Mouse (Mus musculus) CD4-positive, CD25-positive, alpha-beta regulatory T cell, adult 2 months (primary cell): ENCODE results near the gene Prlr.

Experiments used
- DNase-seq: peaks from one replicate; pipeline ENCODE4 v3.0.0-alpha.2; 2012; ENCODE audit warnings: low read depth, low spot score

Gene Prlr

DNA sequence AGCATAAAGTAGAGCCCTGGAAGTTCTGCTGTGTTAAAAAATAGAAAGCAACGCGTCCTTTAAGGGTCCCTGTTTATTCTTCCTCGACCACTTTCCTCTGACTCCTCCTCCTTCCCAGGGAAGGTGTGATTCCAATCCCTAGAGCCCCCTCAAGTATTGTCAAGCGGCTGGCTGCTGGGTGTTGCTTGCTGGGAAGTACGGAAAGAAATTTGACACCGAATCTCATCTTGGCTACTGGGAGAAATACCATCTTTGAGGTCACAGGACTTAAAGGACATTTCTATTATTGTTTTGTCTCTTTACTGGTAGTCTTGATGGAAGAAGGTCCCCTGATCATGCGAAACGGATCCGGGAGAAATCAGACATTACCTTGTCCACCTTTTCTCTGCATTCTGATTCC is at the start of gene Prlr:
Prlr (plus strand) TSS at position 156 of the 400 bp plus-strand sequence.
- no peak for DNase-seq

GRCm38 (mm10) chr15:10133781-10134180 is 43.3 kb upstream of the Prlr start:
- no peak for DNase-seq

GRCm38 (mm10) chr15:10134889-10135288 is 42.1 kb upstream of the Prlr start:
- DNase-seq = no peak

GRCm38 (mm10) chr15:10144520-10144919 is 32.5 kb upstream of the Prlr start:
- peak; percentile 7 for DNase-seq

- DNase-seq = no peak
Observed at GRCm38 (mm10) chr15:10148196-10148595, 28.8 kb upstream of the Prlr start.

GRCm38 (mm10) chr15:10160663-10161062 is 16.4 kb upstream of the Prlr start:
- DNase-seq = no peak

GRCm38 (mm10) chr15:10175078-10175477 is 2.0 kb upstream of the Prlr start:
- DNase-seq = no peak

GRCm38 (mm10) chr15:10175656-10176055 is 1.4 kb upstream of the Prlr start:
- no peak for DNase-seq

GRCm38 (mm10) chr15:10177519-10178130 is 587 bp downstream of the Prlr start:
- peak; percentile 19 for DNase-seq

DNA sequence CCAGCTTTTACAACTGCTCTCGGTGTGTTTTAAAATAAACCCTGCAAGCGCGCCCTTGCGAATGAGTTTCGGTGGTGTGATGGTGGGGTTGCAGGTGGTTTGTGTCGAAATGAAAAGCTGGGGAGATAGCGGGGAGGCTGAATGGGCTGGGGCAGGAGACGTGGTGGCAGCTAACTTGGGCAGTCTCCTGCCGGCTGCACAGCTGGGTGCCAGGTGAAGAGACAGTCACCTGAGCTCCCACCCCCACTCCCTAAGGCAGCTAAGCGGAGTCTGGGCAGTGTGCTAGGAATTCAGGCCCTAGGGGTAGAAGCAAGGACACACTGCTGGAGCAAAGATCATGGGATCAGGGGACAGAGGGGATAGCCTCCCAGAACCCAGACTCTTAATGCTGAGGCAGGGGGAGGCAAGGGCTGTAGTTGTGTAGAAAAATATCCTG is 1.1 kb downstream of the Prlr start:
- DNase-seq = peak; percentile 7

- DNase-seq = no peak
Observed at GRCm38 (mm10) chr15:10180694-10181093, 3.7 kb downstream of the Prlr start.

GRCm38 (mm10) chr15:10192101-10192630 is 15.1 kb downstream of the Prlr start:
- DNase-seq = no peak

- no peak for DNase-seq
Observed at GRCm38 (mm10) chr15:10200991-10201390, 24.0 kb downstream of the Prlr start.

GRCm38 (mm10) chr15:10202504-10203302 is 25.7 kb downstream of the Prlr start:
- no peak for DNase-seq

DNA sequence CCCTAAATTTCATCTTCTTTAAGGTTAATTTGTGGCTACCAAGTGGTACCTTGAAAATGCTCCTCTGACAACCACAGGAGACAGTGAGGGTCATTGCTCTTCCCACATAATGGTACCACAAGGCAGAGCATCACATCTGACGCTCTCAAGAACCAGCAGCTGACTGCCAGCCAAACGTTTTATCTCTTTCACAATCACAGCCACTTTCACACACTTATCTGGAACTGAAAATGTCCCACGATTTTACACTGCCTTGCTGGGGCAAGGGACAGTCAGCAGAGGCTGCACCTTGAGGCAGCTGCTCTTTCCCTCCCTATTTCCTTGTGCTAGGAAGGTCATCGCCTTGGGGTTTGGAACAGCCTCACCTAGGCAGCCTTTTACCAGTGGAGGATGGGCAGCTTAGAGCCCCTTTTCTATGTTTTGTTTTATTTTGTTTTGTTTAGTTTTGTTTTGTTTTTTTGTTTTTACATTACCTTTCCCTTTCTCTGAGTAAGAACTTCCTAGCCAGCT is 33.3 kb downstream of the Prlr start:
- DNase-seq = no peak

- DNase-seq = no peak
Observed at GRCm38 (mm10) chr15:10211992-10212391, 35.0 kb downstream of the Prlr start.

DNA sequence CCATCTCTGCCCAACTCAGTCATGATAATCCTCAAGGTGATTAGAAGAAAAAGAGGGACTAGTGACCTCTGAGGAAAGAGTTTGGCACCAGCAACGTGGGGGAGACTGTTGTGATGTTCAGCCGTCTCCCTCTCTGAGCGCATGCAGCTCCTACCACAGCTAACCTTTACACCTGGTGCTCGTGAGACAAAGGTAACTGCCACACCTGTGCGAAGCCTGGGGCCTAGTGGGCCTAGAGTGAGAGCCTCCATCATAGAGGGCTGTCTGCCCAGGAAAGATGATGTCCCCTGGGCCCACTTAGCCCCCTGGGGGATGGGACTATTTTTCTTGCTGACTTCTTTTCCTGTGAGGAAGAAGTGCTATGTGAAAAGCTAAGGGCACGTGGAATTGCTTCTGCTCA is 36.2 kb downstream of the Prlr start:
- DNase-seq = no peak

DNA sequence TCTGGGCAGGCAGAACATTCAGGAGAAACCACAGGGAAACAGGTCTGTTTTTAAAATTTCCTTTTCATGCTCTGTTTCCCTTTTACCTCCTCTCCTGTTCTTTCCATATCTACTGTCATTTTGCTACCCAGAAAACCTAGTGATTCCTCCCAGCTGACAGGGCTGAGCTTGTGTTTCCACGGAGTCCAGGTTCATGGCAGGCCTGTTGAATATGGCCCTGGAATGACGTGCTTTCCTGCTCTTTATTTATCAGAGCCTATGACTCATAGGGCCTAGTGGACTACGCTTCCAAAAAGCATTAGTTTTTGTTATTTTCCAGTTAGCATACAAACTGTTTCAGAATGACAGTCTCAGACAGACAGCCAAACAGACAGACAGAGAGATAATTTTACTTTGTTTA is 36.7 kb downstream of the Prlr start:
- DNase-seq = no peak

DNA sequence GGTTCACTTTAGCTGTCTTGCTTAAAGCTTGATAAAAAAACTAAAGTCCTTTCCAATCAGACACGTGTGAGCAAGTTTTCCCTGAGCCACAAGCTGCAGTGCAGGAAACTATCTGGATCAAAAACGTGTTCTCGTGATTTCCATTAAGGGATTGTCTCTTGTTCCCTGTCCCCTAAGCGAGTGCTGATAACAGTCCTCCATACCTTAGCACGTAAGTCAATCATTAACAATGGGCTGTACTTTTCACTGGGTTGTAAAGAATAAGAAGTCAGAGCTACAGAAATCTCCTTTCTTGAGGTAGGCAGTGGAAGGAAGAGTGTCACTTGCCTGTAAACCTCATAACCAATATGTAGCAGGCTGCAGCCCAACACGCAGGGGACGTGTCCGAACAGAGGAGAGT is 38.7 kb downstream of the Prlr start:
- no peak for DNase-seq

DNA sequence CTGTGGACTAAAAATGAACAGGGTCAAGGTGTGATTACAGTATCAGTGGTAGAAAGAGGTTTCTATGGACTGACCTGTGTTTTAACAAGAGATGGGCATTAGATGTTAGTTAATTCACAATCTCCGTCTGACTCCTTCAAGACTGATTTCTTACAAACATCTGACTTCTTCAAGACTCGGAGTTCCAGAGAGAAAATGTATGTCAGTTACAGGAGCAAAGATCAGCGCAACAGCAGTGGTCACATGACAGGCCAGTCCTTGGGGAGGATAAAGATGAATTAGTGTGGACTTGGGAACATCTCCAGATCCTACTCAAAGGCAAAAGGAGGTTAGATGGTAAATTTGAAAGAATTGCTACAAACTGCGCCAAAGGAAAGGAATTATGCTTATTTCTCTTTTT is 39.2 kb downstream of the Prlr start:
- no peak for DNase-seq

DNA sequence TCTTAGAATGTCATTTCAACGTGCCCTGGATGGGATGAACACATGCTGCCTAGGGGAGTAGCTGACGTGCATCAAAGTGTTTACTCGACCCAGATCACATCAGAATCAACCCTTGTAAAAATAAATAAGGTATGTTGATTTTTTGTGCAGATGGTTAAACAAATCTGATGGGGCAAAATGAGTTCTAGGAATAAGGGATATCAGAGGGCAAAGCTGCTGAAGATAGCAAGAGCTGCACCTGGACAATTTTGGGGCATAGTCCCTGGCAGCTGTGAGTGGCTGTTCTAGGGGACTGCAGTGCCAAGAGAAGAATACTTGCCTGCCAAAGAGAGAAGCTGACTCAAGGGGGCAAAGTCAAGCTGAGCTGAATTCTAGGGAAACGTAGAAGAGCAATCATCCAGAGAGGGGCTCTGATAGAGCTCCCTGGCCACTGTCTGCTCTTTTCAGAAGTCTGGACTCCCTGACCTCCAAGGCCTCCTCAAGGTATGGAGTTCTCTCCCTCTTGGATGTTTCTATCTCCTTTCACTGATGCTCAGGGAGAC is 46.6 kb downstream of the Prlr start:
- DNase-seq = no peak

DNA sequence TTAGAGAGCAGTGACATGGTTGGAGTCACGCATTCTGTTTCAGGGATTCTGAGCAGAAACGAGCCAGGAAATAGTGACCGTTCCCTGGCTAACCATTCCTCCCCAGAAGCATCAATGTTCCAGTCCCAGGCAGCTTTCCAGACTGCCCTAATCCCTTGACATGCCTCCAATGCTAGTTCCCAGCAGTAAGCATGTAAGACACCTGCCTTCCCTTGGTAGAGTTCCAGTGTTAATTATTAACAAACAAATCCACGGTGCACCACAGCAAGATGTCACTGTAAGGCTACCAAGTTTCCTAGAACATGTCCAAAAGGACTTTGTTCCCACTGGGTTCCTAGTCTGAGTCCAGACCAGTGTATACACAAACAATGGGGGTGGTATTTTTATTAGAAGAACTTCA is 48.7 kb downstream of the Prlr start:
- no peak for DNase-seq
